Mouse (Mus musculus) urinary bladder, postnatal 10 days (tissue): ENCODE data around the gene Fam196a.

Source experiments
- DNase-seq: peaks from one replicate; pipeline ENCODE4 v3.0.0; 2022; ENCODE audit warnings: low spot score

Fam196a gene

GRCm38 (mm10) chr7:134840066-134840465, 98.2 kb downstream of the Fam196a start:
- DNase-seq = no peak
